Mouse (Mus musculus) cortical plate, adult 2 months (tissue): ENCODE measurements around the gene Slc32a1.

ENCODE experiments used
- CTCF ChIP-seq: fragments of 200-500 bp; IDR thresholded peaks from 2 replicates; pipeline ENCODE4 v1.5.1; 2011; ENCODE audit warnings: mild to moderate bottlenecking, control low read depth, low read length; ENCODE audit not compliant: insufficient read depth; ENCODE audit errors: extremely low read depth
- POLR2A ChIP-seq: fragments of 200-500 bp; IDR thresholded peaks from 2 replicates; pipeline ENCODE4 v1.6.1; 2011; ENCODE audit warnings: mild to moderate bottlenecking, low read length, control low read depth; ENCODE audit not compliant: insufficient read depth; ENCODE audit errors: extremely low read depth

- TF ChIP-seq CTCF (no peak), POLR2A (no peak)
Measured at GRCm38 (mm10) chr2:158561371-158562144, 49.0 kb upstream of the Slc32a1 start.
